Mouse (Mus musculus) E14TG2a.4 (cell line): ENCODE data around the gene Ift74.
A peak's percentile ranks its signal among the peaks of the same experiment; 100 is the strongest.
"Not testable (repeated sequence)": the region's sequence is repeated elsewhere in the genome, so short reads cannot be mapped to it uniquely, and the experiment has no call there.

Experiments
- H3K27me3 ChIP-seq: 2 replicates; pipeline ENCODE4 v1.6.1; 2014; ENCODE audit warnings: low read length, control low read depth; ENCODE audit not compliant: insufficient read depth
- H3K36me3 ChIP-seq: 2 replicates; pipeline ENCODE4 v1.6.1; 2014; ENCODE audit warnings: low read length, control low read depth; ENCODE audit not compliant: insufficient read depth
- H3K4me1 ChIP-seq: replicated peaks from 2 replicates; pipeline ENCODE4 v1.6.1; 2014; ENCODE audit warnings: low read depth, low read length, control low read depth
- H3K4me3 ChIP-seq: replicated peaks from 2 replicates; pipeline ENCODE4 v1.5.1; 2014; ENCODE audit warnings: mild to moderate bottlenecking, low read length
- H3K9me3 ChIP-seq: 2 replicates; pipeline ENCODE4 v1.6.1; 2014; ENCODE audit warnings: low read length, control low read depth
- CTCF ChIP-seq: conservative IDR thresholded peaks from 2 replicates; pipeline ENCODE4 v1.5.1; 2014; ENCODE audit warnings: low read length
- NANOG ChIP-seq: IDR thresholded peaks from 2 replicates; pipeline ENCODE4 v1.6.1; 2014; ENCODE audit warnings: borderline replicate concordance, low read length, mixed read lengths
- POU5F1 ChIP-seq: IDR thresholded peaks from 2 replicates; pipeline ENCODE4 v1.6.1; 2014; ENCODE audit warnings: low read length, borderline replicate concordance

The Ift74 gene

GRCm38 (mm10) chr4:94605591-94605990 lies 8.7 kb upstream of the Ift74 start:
- Histone ChIP-seq H3K27me3 (no peaks in the 10 kb centered on the region), H3K9me3 (no peaks in the 10 kb centered on the region), H3K36me3 (peaks cover 11% of the 10 kb centered on the region), H3K4me1 (peaks cover 36% of the 10 kb centered on the region), H3K4me3 (no peak overlapping the region)
- TF ChIP-seq CTCF (no peak), POU5F1 (no peak), NANOG (no peak)

- peaks cover 28% of the 10 kb centered on the region for H3K4me1 ChIP-seq
- H3K4me3 ChIP-seq, result no peak overlapping the region
- H3K36me3 ChIP-seq, result peaks cover 4% of the 10 kb centered on the region
- no peaks in the 10 kb centered on the region for H3K9me3 ChIP-seq
- TF ChIP-seq CTCF (no peak), NANOG (no peak), POU5F1 (no peak)
- H3K27me3 ChIP-seq, result no peaks in the 10 kb centered on the region
Measured at GRCm38 (mm10) chr4:94610339-94610738, 4.0 kb upstream of the Ift74 start.

- TF ChIP-seq POU5F1, result no peak
- no peak for TF ChIP-seq CTCF
- TF ChIP-seq NANOG, result no peak
- Histone ChIP-seq H3K4me1 (peaks cover 26% of the 10 kb centered on the region), H3K9me3 (no peaks in the 10 kb centered on the region), H3K27me3 (no peaks in the 10 kb centered on the region), H3K36me3 (no peaks in the 10 kb centered on the region), H3K4me3 (peak overlapping the region; percentile 85)
Measured at GRCm38 (mm10) chr4:94614627-94615006, 326 bp downstream of the Ift74 start.

GRCm38 (mm10) chr4:94620077-94620476 lies 5.8 kb downstream of the Ift74 start:
- H3K4me3 ChIP-seq, result no peak overlapping the region
- TF ChIP-seq CTCF (no peak), POU5F1 (no peak), NANOG (no peak)
- no peaks in the 10 kb centered on the region for H3K9me3 ChIP-seq
- H3K27me3 ChIP-seq, result no peaks in the 10 kb centered on the region
- peaks cover 5% of the 10 kb centered on the region for H3K4me1 ChIP-seq
- peaks cover 11% of the 10 kb centered on the region; the same call in 1 of the 2 replicates for H3K36me3 ChIP-seq

GRCm38 (mm10) chr4:94643141-94643540 lies 28.9 kb downstream of the Ift74 start:
- Histone ChIP-seq H3K4me1 (no peaks in the 10 kb centered on the region), H3K9me3 (no peaks in the 10 kb centered on the region), H3K4me3 (no peak overlapping the region), H3K27me3 (no peaks in the 10 kb centered on the region), H3K36me3 (no peaks in the 10 kb centered on the region)
- no peak for TF ChIP-seq CTCF
- no peak for TF ChIP-seq POU5F1
- TF ChIP-seq NANOG, result no peak

GRCm38 (mm10) chr4:94649920-94650319 lies 35.6 kb downstream of the Ift74 start, which contains the start of gene Lrrc19:
Gene Lrrc19 (minus strand): TSS chr4:94650144.
- 0 out of 2 replicates have a peak, but pooled peaks cover 3% of the 10 kb centered on the region for H3K36me3 ChIP-seq
- no peaks in the 10 kb centered on the region for H3K4me1 ChIP-seq
- no peaks in the 10 kb centered on the region for H3K9me3 ChIP-seq
- H3K27me3 ChIP-seq, result no peaks in the 10 kb centered on the region
- H3K4me3 ChIP-seq, result no peak within 1 kb of the TSS
- TF ChIP-seq POU5F1 (no peak), CTCF (no peak), NANOG (no peak)

- not testable (repeated sequence) for H3K27me3 ChIP-seq, H3K9me3 ChIP-seq, H3K36me3 ChIP-seq, H3K4me3 ChIP-seq, H3K4me1 ChIP-seq
Measured at GRCm38 (mm10) chr4:94650426-94651175, 36.3 kb downstream of the Ift74 start.

GRCm38 (mm10) chr4:94669718-94670117 lies 55.4 kb downstream of the Ift74 start:
- H3K4me1 ChIP-seq, result peaks cover 27% of the 10 kb centered on the region
- H3K27me3 ChIP-seq, result no peaks in the 10 kb centered on the region
- H3K9me3 ChIP-seq, result no peaks in the 10 kb centered on the region
- no peak for TF ChIP-seq NANOG
- no peak for TF ChIP-seq POU5F1
- TF ChIP-seq CTCF, result peak; percentile 76
- no peaks in the 10 kb centered on the region for H3K36me3 ChIP-seq
- no peak overlapping the region for H3K4me3 ChIP-seq

- TF ChIP-seq CTCF (no peak), POU5F1 (no peak), NANOG (no peak)
- H3K9me3 ChIP-seq, result no peaks in the 10 kb centered on the region
- peaks cover 13% of the 10 kb centered on the region for H3K36me3 ChIP-seq
- H3K27me3 ChIP-seq, result no peaks in the 10 kb centered on the region
- peaks cover 2% of the 10 kb centered on the region for H3K4me1 ChIP-seq
- H3K4me3 ChIP-seq, result no peak overlapping the region
Measured at GRCm38 (mm10) chr4:94680662-94681061, 66.4 kb downstream of the Ift74 start.
